Mouse (Mus musculus): ENCODE data around the gene Foxc2.

Foxc2 gene

DNA sequence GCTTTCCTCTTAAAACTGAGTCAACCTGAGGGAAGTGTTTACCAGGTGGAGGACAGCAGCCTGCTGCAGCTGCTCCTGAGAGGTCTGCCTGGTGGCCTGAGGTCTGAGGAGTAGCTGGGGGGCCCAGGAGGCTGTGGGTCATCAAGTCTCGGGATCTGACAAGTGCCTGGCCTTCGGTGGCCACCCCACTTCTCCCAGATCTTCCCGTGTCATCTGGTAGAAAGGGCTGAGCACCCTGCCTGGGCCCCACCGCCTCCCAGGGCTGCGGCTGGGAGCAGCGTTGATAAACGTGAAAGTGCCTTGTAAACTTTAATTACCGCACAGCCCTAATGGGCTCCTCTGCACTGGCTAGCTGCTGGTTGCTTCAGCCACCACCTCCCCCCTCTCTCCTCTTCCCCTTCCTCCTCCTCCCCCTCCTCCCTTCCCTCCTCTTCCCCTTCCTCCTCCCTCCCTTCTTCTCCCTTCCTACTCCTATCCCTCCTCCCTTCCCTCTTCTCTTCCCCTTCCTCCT, 32.7 kb downstream of the Foxc2 start:
- DNase-seq (ENCODE audit: low spot score), result no peak

DNA sequence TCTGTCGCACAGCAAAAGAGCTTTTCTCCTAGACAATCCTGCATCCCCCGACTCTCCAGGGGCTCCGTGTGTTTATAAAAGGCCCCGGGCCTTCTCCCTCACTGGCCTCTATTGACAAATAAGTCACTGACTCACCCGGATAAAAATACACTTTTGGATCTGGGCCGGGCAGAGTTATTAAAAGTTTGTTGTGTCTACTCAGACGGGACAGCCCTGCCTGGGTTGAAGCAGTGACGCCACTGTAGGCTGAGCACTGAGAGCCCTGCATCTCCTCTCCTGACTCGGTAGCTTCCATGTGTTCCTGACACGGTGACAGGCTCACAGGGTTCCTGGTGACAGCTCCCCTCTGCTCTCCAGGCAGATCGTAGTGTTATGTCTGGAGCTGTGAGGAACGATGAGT, 36.4 kb downstream of the Foxc2 start:
- no peak for DNase-seq (ENCODE audit: low spot score)

DNA sequence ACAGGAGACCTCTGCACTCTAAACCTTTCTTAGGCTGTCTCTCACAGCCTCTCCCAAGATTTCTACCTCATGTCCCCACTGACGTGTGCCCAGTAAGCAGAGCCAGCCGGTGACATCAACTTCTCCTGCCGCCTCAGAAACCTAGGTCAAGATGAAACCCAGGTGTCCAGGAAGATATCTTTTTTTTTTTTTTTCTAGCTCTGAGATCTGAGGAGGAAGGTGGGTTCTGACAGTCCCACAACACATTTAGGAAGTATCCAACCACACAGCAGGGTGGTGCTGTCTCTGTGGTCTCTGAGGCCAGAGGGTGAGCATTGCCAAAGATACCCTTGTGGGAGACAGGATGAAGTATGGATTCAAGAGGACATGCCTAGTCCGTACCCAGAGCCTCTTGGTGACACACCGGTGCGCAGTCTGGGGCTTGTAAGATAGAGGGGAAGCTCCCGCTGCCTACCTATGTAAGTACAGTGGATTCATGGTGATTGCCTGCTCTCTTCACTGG, 41.1 kb downstream of the Foxc2 start:
- no peak for DNase-seq (ENCODE audit: low spot score)

DNA sequence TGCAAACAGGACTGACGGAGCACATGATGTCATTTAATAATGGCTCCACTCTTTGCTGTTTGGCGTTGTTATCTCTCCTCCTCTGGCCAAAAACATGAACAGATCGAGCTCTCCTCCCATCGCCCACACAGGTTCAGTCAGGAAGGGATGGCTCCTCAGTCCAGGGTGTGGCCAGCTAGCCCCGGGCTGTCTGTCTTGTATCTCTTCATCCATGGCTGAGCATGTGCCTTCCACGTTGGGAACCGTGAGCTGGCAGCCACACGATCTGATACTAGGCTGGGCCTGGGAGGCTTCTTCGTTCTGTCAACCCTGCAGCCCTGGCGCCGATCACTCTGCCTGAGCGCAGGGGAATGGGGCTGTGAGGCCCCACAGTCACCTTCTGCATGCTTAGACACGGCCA, 42.8 kb downstream of the Foxc2 start:
- peak; percentile 13 for DNase-seq (ENCODE audit: low spot score)

DNA sequence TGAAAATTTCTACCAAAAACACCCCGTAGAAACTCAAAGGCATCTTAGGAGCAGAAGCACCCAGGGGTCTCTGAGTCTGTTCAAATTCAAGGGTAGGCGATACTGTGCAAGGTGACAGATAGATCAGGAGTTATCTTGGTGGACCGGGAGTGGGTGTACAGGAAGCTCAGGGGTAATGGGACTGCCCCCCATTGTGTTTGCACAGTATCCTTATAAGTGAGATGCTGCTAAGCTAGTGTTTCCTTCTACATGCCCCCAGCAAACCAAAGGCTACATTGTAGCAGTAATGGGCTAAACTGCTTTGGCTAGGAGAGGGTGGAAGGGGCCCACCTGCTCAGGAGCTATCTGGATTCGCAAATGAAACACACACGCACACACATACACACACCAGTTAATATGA, 45.5 kb downstream of the Foxc2 start:
- no peak for DNase-seq (ENCODE audit: low spot score)

DNA sequence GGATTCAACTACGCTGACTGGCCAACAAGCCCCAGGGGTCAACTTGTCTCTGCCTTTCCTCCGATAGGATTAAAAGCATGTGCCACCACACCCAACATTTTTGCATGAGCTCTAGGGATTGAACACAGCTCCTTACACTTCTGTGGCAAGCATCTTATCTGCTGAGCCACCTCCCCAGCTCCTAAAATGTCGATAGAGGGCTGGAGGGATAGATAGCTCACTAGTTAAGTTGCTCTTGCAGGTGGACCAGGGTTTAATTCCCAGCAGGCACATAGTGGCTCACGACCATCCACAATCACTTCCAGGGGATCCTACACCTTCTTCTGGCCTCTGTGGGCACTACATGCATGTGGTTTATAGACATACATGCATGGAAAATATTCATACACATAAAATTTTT, 46.4 kb downstream of the Foxc2 start:
- no peak for DNase-seq (ENCODE audit: low spot score)

DNA sequence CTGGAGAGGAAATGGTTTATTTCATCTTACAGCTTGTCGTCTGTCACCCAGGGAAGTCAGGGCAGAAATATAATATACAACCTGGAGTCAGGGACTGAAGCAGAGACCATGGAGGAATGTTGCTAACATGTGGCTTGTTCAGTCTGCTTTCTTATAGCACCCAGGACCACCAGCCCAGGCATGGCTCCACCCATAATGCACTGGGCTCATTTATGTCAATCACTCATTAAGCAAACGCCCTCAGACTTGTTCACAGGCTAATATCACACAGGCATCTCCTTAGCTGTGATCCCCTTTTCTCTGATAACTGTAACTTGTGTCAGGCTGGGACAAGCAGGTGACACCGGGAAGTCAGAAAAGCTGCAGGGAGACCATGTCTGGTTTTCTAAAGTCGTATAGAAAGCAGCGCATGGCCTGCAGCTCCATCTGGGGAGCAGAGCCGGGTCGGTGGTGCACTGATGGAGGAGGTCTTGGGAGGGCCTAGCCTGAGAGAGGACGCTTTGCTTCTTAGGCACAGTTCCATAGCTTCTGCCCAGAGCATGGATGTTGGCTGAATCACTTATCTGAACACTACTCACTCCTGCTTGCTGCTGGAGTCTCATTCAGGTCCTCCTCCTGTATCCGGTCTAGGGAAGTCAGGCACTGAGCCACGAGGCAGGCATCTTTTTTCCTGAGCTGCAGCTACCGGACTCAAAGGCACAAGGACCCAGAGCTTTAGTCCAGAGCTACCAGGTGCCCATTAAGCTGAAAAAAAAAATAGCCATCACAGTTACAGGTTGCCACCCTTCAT, 47.1 kb downstream of the Foxc2 start:
- no peak for DNase-seq (ENCODE audit: low spot score)

DNA sequence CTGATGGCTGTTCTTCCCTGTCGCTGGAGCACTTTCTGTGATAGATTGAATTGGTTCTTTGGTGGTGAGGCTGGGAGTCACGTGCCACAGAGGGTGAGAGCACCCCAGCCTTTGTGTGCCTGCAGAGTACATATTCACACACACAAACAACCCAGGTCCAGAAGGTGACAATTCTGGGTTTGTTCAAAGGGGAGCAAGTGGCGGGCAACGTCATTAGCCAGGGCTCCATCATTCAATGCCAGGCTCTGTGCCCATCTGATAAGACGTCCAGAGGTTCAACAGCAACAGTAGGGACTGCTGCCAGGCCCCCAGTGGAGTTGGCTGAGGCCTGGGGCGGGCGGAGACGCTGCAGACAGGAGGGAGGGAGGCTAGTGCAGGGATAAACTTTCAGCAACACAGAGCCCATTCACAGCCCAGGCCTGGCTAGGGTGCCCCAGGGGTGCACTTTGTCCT, 48.1 kb downstream of the Foxc2 start:
- DNase-seq (ENCODE audit: low spot score), result peak; percentile 49

DNA sequence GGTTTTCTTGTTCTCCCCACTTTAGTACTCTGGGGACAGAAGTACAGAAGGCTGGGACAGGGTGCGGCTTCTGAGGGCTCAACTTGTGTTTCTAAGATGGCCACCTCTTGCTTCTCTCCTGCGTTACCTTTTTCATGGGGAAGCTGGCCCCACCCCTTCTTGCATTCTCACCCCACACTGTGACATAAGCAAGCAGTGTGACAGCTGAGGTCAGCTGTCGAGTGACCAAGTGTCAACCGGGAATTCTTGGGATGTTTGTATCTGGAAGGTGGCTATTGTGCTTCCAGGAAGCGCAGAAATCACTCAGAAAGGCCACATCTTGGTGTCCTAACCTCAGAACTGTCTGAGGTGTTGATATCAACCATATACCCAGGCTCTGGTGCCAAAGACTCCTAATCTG, 52.1 kb downstream of the Foxc2 start:
- no peak for DNase-seq (ENCODE audit: low spot score)
